Mouse (Mus musculus): ENCODE measurements around the gene Scarb1. TPM values are rescaled to one million over a fixed set of nuclear protein-coding genes. Genes with fewer than 3 reads are reported as not detected.

The Scarb1 gene
- total RNA-seq, 2 experiments from 2014 or later: 10.0 to 11.0 TPM

DNA sequence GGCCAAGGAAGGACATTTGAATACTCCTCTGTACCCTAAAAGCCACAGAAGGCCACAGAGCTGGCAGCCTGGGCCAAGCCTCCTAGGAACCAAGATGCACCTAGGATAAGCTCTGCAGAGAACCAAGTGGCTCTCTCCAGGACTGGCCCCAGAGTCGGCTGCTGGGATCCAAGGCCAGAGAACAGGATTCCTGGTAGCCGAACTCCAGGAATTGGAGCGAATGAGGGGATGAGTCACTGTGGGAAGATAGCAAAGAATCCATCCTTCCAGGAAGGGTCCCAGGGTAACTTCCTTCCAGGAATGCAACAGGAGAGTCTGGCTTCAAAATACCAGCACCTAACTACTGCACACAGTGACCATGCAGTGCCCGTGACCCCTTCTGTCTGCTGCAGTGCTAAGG lies 8.6 kb downstream of the Scarb1 start:
- DNase-seq (ENCODE audit: low spot score): no peak

- DNase-seq (ENCODE audit: low spot score): no peak
Observed at GRCm38 (mm10) chr5:125331811-125332210, 9.1 kb downstream of the Scarb1 start.

GRCm38 (mm10) chr5:125331094-125331493 lies 9.8 kb downstream of the Scarb1 start:
- no peak for DNase-seq (ENCODE audit: low spot score)

- DNase-seq (ENCODE audit: low spot score): no peak
Observed at GRCm38 (mm10) chr5:125330656-125331055, 10.2 kb downstream of the Scarb1 start.

- no peak for DNase-seq (ENCODE audit: low spot score)
Observed at GRCm38 (mm10) chr5:125330191-125330590, 10.7 kb downstream of the Scarb1 start.

DNA sequence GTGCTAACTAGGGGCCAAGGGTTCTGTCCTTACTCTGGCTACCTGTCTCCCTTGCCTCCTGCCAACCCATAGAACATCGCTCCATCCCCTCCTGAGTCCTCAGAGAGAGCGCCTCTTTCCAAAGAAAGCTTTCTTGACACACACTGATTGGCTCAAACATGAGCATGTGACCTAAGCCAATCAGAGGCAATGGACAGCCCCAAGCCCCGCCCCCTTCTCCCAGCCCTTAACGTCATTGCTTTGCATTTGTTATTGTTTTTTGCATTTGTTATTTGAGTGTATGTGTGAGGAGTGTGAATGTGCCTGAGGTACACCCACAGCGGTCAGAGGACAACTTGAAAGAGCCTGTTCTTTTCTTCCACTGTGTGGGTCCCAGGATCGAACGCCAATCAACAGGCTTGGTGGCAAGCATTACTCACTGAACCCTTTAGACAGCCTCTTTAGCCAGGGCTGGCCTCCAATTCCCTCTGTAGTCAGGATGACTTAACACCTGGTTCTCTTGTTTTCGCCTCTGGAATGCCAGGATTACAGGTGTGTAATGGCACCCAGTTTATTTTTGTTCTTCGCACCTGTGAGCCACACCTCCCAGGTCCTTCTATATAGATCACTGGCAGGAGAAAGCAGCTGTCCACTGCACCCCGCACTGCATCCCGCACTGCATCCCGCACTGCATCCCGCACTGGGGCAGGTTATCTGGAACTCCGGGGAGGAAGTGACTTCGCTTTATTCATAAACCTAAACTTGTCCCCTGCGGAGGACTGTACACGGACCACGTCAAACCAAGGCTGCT lies 13.1 kb downstream of the Scarb1 start:
- no peak for DNase-seq (ENCODE audit: low spot score)

DNA sequence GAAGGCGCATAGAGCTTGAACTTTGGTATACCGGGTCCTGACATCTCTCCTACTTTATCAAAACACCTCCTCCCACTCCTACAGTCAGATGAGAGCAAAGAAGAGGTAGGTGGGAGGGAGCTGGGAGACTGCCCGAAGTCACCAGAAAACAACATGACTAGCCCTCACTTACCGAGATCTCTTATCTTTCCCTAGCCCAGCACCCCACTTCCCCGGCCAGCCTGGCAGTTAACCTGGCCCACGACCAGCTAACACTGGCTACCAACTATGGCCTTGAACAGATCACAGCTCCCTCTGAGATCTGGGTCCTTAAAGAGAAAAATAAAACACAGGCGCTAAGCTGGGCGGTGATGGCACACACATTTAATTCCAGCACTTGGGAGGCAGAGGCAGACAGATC lies 14.5 kb downstream of the Scarb1 start:
- no peak for DNase-seq (ENCODE audit: low spot score)

GRCm38 (mm10) chr5:125325931-125326330 lies 15.0 kb downstream of the Scarb1 start:
- DNase-seq (ENCODE audit: low spot score): peak; percentile 79

DNA sequence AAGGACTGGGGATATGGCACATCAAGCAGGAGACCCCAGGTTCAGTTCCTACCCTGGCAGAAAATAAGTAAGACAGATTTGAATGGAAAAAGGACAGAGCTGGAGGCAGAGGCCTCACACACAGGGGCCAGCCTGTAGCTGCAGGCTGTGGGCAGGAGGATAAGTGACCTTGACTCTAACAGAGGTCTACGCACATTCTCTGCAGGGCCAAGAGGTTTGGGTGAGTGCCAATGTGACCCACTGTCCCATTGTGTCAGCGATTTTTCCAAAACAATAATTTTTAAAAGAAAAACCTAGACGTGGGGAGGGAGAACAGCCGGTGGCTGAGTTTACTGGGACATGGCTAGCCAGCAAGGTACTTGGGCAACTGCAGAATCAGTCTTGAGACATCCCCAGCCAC lies 15.6 kb downstream of the Scarb1 start:
- no peak for DNase-seq (ENCODE audit: low spot score)

DNA sequence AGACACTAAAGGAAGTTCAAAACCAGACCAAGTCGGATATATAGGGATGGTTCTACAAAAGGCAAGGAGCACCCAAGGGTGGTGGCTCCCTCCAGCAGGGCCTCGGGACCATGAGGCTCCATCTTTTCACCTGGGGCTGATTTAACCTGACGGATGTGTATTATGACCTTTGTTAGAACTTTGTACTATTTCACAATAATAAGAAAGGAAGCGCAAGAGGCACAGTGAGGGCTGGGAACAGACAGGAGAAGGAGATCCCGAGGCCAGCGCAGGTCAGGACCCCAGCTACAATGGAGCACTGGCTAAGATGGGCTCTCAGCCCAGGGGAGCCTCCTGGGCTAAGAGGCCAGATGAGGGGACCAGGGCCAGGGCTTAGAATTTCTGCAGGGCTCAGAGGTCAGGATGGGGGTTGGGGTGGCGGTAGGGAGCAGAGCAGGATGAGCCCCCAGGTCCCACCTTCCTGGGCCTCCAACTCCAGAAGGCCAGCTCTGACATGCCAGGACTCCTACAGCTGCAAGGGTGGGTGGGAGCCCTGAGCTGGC lies 16.9 kb downstream of the Scarb1 start:
- no peak for DNase-seq (ENCODE audit: low spot score)

- no peak for DNase-seq (ENCODE audit: low spot score)
Observed at GRCm38 (mm10) chr5:125323128-125323527, 17.8 kb downstream of the Scarb1 start.

DNA sequence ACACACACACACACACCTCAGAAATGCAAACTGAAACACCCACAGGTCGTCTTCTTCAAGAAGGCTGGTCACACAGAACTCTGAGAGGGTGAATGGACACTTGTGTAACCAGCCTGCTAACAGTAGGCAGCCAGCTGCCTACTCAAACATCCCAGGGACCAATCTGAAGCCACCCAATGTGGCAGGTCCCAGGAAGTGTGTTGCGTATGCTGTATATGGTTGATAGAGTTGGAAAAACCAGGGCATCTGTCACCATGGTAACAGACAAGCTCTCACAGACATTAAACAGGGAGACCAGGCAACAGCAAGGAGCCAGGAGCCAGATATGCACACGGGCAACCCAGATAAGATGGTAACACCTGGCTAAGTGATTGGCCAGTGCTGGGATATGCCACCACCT lies 19.1 kb downstream of the Scarb1 start:
- DNase-seq (ENCODE audit: low spot score): no peak

- peak; percentile 44 for DNase-seq (ENCODE audit: low spot score)
Observed at GRCm38 (mm10) chr5:125319057-125319800, 21.7 kb downstream of the Scarb1 start.

DNA sequence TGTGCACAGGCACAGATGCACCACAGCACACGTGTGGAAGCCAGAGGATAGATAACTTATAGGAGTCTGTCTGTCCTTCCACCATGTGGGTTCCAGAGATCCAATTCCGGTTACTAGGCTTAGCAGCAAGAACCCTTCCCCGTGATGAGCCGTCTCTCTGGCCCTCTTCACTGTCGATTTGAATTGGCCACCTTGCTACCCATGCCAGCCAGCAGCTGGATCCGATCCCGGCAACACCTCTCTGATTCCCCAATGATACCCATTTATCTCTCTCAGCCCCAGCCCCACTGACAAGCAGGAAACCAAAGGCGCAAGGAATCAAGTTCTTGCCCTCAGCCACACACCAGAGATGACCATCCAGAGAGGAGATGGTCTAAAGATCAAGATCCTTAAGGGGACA lies 22.9 kb downstream of the Scarb1 start:
- no peak for DNase-seq (ENCODE audit: low spot score)

DNA sequence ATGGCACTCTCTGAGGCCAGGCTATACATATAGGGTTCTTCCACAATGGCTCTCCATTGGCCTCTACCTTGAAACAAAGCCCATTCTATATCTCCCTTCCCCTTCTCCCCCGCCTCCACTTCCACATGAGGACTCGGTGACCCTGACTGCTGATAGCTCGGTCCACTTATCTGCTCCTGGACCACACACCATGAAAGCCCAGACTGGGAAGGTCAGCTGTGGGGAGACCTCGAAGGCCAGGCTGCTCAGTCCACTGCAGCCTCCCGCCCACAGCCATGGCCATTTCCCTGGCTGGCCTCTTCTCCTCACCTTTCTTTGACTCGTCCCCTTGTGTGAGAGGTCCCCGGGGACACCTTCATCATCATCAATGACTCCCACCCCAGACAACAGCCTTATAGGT lies 23.6 kb downstream of the Scarb1 start:
- DNase-seq (ENCODE audit: low spot score): no peak

DNA sequence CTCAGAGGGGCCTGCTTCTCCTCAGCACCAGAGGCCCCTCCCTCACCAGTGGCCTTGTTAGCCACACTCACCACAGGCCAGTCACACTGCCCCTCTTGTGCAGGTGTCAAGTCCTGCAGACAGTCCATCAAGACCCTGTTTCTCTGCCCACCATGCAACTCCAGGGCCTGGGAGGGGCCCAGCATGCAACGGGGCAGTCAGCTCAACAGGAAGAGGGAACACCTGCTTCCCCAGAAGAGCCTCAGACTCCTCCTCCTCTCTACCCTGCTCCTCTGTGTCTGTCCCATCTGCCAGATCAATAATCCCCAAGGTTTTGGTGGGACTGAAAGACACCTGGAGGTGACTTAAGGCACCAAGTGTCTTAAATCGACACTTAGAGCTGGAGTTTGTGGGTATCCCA lies 24.1 kb downstream of the Scarb1 start:
- no peak for DNase-seq (ENCODE audit: low spot score)

- DNase-seq (ENCODE audit: low spot score): no peak
Observed at GRCm38 (mm10) chr5:125315110-125315509, 25.8 kb downstream of the Scarb1 start.

DNA sequence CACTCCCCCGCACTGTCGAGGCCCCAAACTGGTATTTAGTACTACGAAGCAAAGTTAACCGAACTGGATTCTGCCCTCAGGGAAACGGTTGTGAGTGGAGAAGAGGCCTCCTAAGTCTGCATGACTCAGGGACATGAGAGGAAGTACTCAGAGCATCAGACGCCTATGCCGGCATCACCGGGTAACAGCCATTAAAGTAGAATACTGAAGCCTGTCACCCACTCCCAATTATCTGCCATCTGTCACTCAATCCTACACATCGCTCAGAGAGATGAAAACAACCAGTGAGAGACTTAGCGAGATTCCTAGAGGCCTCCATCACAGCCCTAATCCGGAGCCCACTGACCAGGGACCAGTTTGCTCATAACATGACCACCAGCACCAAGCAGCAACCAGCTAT lies 26.9 kb downstream of the Scarb1 start:
- no peak for DNase-seq (ENCODE audit: low spot score)

DNA sequence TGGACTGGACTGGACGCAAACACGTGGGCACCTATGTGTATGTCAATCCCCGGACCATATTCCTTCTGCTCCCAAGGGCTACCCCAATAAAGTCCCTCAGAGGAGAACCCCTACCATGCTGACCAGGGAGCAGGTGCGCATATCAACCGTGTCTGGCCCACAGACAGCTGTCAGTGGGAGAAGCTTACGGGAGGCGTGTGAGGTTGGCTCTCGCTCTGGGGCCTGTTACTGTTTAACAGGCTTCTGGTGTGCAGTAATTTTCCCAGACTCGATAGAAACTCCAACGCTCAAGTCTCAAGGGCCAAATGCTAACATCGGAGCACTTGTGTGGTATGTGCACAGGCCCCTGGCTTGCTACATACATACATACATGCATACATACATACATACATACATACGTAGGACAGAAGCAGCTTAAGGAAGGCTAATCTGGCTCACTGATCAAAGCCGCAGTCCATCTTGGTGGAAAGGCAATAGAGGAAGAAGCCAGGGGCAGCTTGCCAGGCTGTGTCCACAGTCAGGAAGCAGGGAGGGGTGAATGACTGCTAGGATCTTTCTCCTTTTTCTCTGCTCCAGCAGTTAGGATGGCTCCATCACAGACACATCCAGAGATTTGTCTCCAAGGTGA lies 27.8 kb downstream of the Scarb1 start:
- peak; percentile 51 for DNase-seq (ENCODE audit: low spot score)

GRCm38 (mm10) chr5:125310986-125311385 lies 29.9 kb downstream of the Scarb1 start:
- no peak for DNase-seq (ENCODE audit: low spot score)

GRCm38 (mm10) chr5:125309193-125309592 lies 31.7 kb downstream of the Scarb1 start:
- no peak for DNase-seq (ENCODE audit: low spot score)

DNA sequence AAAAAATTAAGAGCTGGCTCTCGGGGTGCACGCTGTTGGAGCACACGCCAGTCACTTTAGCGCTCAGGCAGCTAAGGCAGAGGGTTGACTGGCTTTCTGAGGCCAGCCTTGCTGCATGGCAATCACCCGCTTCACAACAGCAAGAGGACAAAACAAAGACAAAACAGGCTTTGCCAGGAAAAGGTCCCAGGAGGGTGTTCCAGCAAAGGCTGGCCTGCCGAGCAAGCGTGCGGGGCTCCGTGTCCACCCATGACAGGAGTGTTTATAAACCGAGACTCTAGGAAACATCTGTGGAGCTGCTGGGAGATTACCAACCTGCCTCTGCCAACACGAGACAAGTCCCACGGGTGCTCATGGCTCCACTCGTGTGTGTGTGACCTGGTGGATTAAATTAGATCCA lies 34.1 kb downstream of the Scarb1 start:
- DNase-seq (ENCODE audit: low spot score): no peak

Data from gastrocnemius, adult 18-20 months (tissue).